Comparison of ENCODE assay signal across 20 mouse cellular contexts in the genomic region with DNA sequence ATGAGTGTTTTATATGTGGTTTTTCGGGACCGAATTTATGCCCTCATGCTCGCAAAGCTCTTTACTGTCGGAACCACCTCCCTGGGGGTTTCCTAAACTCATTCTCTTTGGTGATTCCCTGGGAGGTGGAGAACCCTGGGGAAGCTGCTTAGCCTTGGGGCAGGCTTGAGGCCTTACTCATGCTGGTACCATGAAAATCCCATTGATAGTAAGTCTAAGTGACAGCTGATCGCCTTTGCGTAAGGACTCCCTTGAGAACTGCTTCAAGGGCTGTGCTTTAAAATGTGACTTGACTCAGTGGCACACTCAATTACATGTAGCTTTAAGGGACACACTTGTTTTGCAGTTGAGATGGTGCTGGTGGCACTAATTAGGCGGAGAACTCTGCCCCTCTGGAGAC. TPM values are rescaled to one million over a fixed set of nuclear protein-coding genes. Genes with fewer than 3 reads are reported as not detected.
A peak's percentile ranks its signal among the peaks of the same experiment; 100 is the strongest.
DNase-seq lines count a peak whose midpoint lies in the region; ATAC-seq and TF ChIP-seq lines count a peak whose summit lies in the region.
"Had no signal": no experiment of that assay in that cellular context is flagged by ENCODE, and none has a peak within 500 bp of the region (broad histone marks: within the 10 kb centered on the region; RNA-seq: fewer than 3 reads in every experiment).

No protein-coding gene starts in this region.

- no peak overlapping the region for H3K4me3 ChIP-seq in midbrain, embryonic 14.5 days (replicated peaks; ENCODE audit: low read depth, low read length)
- H3K4me3 ChIP-seq in midbrain, embryonic 15.5 days = no peak overlapping the region
- H3K4me3 ChIP-seq: gastrocnemius, adult 2 months; hindbrain, embryonic 12.5 days had no signal

- no peaks in the 10 kb centered on the region for H3K36me3 ChIP-seq in midbrain, embryonic 14.5 days (ENCODE audit: control insufficient read depth, insufficient read depth, low read length)
- H3K36me3 ChIP-seq in midbrain, embryonic 15.5 days (replicated peaks) = no peaks in the 10 kb centered on the region
- H3K36me3 ChIP-seq: hindbrain, embryonic 12.5 days had no signal

- ATAC-seq in midbrain, embryonic 14.5 days (ENCODE audit: low FRiP score, low TSS enrichment) = no peak
- no peak for ATAC-seq in midbrain, embryonic 15.5 days (replicated peaks)
- ATAC-seq: CD4-positive, CD25-positive, alpha-beta regulatory T cell, adult 4 months; forebrain, embryonic 14.5 days; forebrain, postnatal 0 days; hindbrain, embryonic 16.5 days had no signal

- H3K27me3 ChIP-seq in midbrain, embryonic 14.5 days (ENCODE audit: control insufficient read depth, insufficient read depth, low read length) = peaks cover 12% of the 10 kb centered on the region
- H3K27me3 ChIP-seq in midbrain, embryonic 15.5 days (replicated peaks) = peaks cover 5% of the 10 kb centered on the region

- no peak overlapping the region for H3K4me2 ChIP-seq in midbrain, embryonic 14.5 days (ENCODE audit: low read length)
- no peak overlapping the region for H3K4me2 ChIP-seq in midbrain, embryonic 15.5 days
- H3K4me2 ChIP-seq: heart, embryonic 11.5 days had no signal

- H3K27ac ChIP-seq in midbrain, embryonic 14.5 days (replicated peaks; ENCODE audit: low read depth, low read length) = no peak overlapping the region
- no peak overlapping the region for H3K27ac ChIP-seq in midbrain, embryonic 15.5 days
- H3K27ac ChIP-seq: gastrocnemius, adult 2 months; hindbrain, embryonic 12.5 days had no signal

- peaks cover 20% of the 10 kb centered on the region for H3K4me1 ChIP-seq in midbrain, embryonic 14.5 days (ENCODE audit: control insufficient read depth, insufficient read depth, low read length)
- H3K4me1 ChIP-seq in midbrain, embryonic 15.5 days = peaks cover 15% of the 10 kb centered on the region

- no peaks in the 10 kb centered on the region for H3K9me3 ChIP-seq in midbrain, embryonic 14.5 days (ENCODE audit: control insufficient read depth, low read length)
- H3K9me3 ChIP-seq in midbrain, embryonic 15.5 days = no peaks in the 10 kb centered on the region
- H3K9me3 ChIP-seq: hindbrain, embryonic 12.5 days had no signal

- no peak for TF ChIP-seq POLR2A in brain, embryonic 14.5 days (IDR thresholded peaks at IDR 0.05; ENCODE audit: borderline replicate concordance, extremely low read depth, insufficient read depth, insufficient read length, poor library complexity, severe bottlenecking)

- no peak overlapping the region for H3K9ac ChIP-seq in midbrain, embryonic 14.5 days (replicated peaks; ENCODE audit: low read length)
- H3K9ac ChIP-seq in midbrain, embryonic 15.5 days = no peak overlapping the region
- H3K9ac ChIP-seq: hindbrain, embryonic 12.5 days had no signal

- no peak for TF ChIP-seq CTCF in brain, embryonic 14.5 days (IDR thresholded peaks at IDR 0.05; ENCODE audit: borderline replicate concordance, extremely low read depth, insufficient read depth, insufficient read length)

- 39% methylated on average over 7 of the region's 7 CpGs for WGBS in midbrain, embryonic 14.5 days
- WGBS in midbrain, embryonic 15.5 days = 44% methylated on average over 7 of the region's 7 CpGs

- DNase-seq in midbrain, embryonic 14.5 days = peak; percentile 68
- peak; percentile 31 for DNase-seq in brain, embryonic 14.5 days (ENCODE audit: low read depth)
- DNase-seq in retina, adult 2 months (ENCODE audit: low read depth, low spot score) = peak; percentile 72
- peak; percentile 47 for DNase-seq in retina, postnatal 7 days (ENCODE audit: low read depth, low spot score)
- no peak for DNase-seq in gastrocnemius, adult 8-10 months (ENCODE audit: low spot score in 2 of 2)
- DNase-seq: adrenal gland, adult 8-10 months; adrenal gland, postnatal 25 days; cerebellum, adult 18-20 months; cerebellum, adult 9-10 months; cerebellum, postnatal 14 days; forebrain, postnatal 0 days; gastrocnemius, adult 2 months; gastrocnemius, postnatal 25 days had no signal

RNA-seq across cellular contexts. Expression of a gene that starts 1.8 kb away (rescaled TPM):
- polyA plus RNA-seq in midbrain, embryonic 14.5 days (2014; fragmentation: Nextera tagmentation; extraction: Ambion mirVana) = 1.3 TPM in 2 replicates
- polyA plus RNA-seq in midbrain, embryonic 15.5 days (2015; fragmentation: Nextera tagmentation; extraction: Ambion mirVana) = 2.0 and 2.7 TPM in 2 replicates
- polyA plus RNA-seq in brain, embryonic 14.5 days (2012; rRNA removed) = 1.3 TPM in 2 replicates
- total RNA-seq in gastrocnemius, adult 8-10 months (2022) = not detected
- total RNA-seq: gastrocnemius, postnatal 25 days; MEL had no signal

Comparison
In these comparisons a context has a peak if more than half of its experiments do, and no peak if none do; other contexts are left out.
1. DNase-seq: peak in midbrain, embryonic 14.5 days (single experiment), brain, embryonic 14.5 days (single experiment), retina, adult 2 months (single experiment) and retina, postnatal 7 days (single experiment); none in gastrocnemius, adult 8-10 months (0 of 2).